Mouse (Mus musculus): ENCODE data around the gene Timd2. TPM values are rescaled to one million over a fixed set of nuclear protein-coding genes. Genes with fewer than 3 reads are reported as not detected.

Gene Timd2
- polyA plus RNA-seq, 1 experiment = not detected

DNA sequence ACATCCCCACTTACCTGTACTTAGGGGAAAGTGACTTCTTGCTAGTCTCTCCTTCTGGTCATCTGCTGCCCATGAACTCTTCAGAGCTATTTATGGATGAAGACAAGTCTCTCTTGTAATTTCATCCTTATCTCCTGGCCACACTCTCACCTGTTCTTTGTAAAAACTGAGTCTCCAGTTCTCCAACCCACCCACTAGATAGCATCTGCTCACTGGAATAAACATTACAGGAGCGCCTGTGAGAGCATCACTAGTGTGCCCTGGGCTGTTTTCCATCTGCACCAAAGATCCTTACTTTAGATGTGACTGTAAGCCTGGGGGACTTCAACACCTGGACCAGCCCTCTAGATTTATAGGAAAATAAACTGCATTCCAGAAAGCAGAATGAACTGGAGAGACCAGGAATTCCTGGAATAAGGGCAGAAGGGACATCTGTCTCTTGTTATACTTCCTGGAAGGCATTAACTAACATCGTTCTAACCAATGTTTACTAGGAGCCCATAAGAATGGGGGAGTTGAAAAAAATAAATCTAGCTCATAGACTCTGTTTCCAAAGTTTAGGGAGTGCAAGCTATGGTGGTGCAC is 77.6 kb downstream of the Timd2 start, which contains the start of gene Dppa1:
Gene Dppa1, minus strand, starts transcription at position 51 of the 585 bp plus-strand sequence.
- Histone ChIP-seq H3K27me3 (ENCODE audit: control insufficient read depth) (no peaks in the 10 kb centered on the region), H3K9me3 (ENCODE audit: control insufficient read depth, low read length) (no peaks in the 10 kb centered on the region), H3K4me1 (ENCODE audit: control insufficient read depth) (no peaks in the 10 kb centered on the region), H3K4me3 (replicated peaks) (no peak within 1 kb of the TSS), H3K36me3 (ENCODE audit: control insufficient read depth) (no peaks in the 10 kb centered on the region)
- TF ChIP-seq GATA1 (IDR thresholded peaks at IDR 0.05; ENCODE audit: low read length) (no peak), TAL1 (IDR thresholded peaks at IDR 0.05; ENCODE audit: low read length) (no peak)

DNA sequence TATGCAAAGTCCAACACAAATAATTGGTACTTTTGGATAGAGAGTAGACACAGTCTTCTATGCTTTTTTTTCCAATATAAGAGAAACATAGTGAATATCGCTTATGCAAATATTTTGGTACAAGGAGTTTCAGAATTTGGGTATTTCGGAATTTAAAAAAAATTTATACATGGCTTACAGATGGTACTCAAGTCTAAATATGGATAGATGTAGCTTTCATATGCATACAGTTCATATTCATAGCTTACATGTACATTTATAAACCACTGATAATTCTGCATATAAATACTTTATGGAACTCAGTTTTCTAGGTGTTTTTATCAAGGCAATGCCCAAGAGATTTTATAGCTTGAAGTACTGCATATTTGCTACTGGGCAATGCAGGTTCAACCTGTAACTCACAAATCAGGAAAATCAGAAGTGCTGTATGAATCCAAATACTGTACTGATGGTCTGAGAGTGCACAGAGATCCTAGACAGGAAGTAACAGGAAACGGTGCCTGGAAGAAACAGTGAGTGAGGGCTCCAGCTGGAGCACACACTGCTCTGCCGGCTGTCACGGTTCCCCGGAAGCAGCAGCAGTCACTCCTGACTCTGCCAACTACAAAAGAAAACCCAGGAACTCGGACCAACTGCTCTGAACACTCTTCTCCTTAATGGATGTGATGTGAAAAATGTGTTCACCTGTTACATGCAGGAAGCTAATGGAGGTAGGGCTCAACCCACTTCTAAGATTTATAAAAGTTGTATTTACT is 86.3 kb downstream of the Timd2 start:
- Histone ChIP-seq H3K4me1 (ENCODE audit: control insufficient read depth) (no peaks in the 10 kb centered on the region), H3K9me3 (ENCODE audit: control insufficient read depth, low read length) (no peaks in the 10 kb centered on the region), H3K27me3 (ENCODE audit: control insufficient read depth) (no peaks in the 10 kb centered on the region), H3K4me3 (replicated peaks) (no peak overlapping the region), H3K36me3 (ENCODE audit: control insufficient read depth) (no peaks in the 10 kb centered on the region)
- no peak for TF ChIP-seq TAL1 (IDR thresholded peaks at IDR 0.05; ENCODE audit: low read length)
- TF ChIP-seq GATA1 (IDR thresholded peaks at IDR 0.05; ENCODE audit: low read length) = no peak

DNA sequence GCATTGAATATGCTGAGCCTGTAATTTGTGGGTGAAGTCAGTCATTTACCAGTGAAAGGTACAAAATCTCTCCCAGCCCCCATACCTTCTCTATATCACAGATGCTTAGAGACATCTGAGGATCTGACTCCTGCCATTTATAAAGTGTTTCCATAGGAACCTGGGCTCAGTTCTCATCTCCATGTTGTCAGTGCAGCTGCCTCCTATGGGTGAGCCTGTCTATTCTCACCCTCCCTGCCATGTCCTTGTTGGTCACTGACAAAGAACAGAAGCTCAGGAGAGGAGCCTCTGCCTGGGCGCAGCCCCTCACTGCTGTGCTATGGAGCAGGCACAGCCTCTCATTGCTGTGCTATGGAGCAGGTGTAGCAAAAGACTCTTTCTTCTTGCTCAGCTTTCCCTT is 86.9 kb downstream of the Timd2 start:
- Histone ChIP-seq H3K36me3 (ENCODE audit: control insufficient read depth) (no peaks in the 10 kb centered on the region), H3K9me3 (ENCODE audit: control insufficient read depth, low read length) (no peaks in the 10 kb centered on the region), H3K27me3 (ENCODE audit: control insufficient read depth) (no peaks in the 10 kb centered on the region), H3K4me1 (ENCODE audit: control insufficient read depth) (no peaks in the 10 kb centered on the region), H3K4me3 (replicated peaks) (no peak overlapping the region)
- no peak for TF ChIP-seq TAL1 (IDR thresholded peaks at IDR 0.05; ENCODE audit: low read length)

Other genes starting within 250 kb of the Timd2 start
- not detected in 2 replicates for gene Gm12169, start 182.8 kb downstream of the Timd2 start, polyA plus RNA-seq (2012)
- not detected in 2 replicates for gene BC053393, start 135.5 kb downstream of the Timd2 start, polyA plus RNA-seq (2012)
- not detected in 2 replicates for gene Dppa1, start 77.8 kb downstream of the Timd2 start, polyA plus RNA-seq (2012)
- gene Havcr1, start 28.0 kb upstream of the Timd2 start, polyA plus RNA-seq (2012) = not detected in 2 replicates
- gene Timd4, start 103.7 kb upstream of the Timd2 start, polyA plus RNA-seq (2012) = 0.02 TPM in 2 replicates

Measured in erythroblast, embryonic 14.5 days (primary cell).